Mouse (Mus musculus) heart, embryonic 15.5 days (tissue): ENCODE data around the gene Il7r. TPM values are rescaled to one million over a fixed set of nuclear protein-coding genes. Genes with fewer than 3 reads are reported as not detected.
"Not testable (repeated sequence)": the region's sequence is repeated elsewhere in the genome, so short reads cannot be mapped to it uniquely, and the experiment has no call there.

Source experiments
- ATAC-seq: fragments of 200-750 bp; cut with Nextera tagmentation; replicated peaks from 2 replicates; pipeline ENCODE4 v1.8.0; 2017; ENCODE audit warnings: low read depth, moderate TSS enrichment; ENCODE audit not compliant: insufficient number of reproducible peaks, insufficient read depth, low FRiP score
- H3K27ac ChIP-seq: fragments of 300-500 bp; sonication (generic); 2 replicates; pipeline ENCODE4 v1.5.1; 2015; ENCODE audit warnings: mild to moderate bottlenecking, inconsistent platforms
- H3K27me3 ChIP-seq: fragments of 300-500 bp; sonication (generic); 2 replicates; pipeline ENCODE4 v1.6.1; 2015; ENCODE audit warnings: inconsistent platforms
- H3K36me3 ChIP-seq: fragments of 300-500 bp; sonication (generic); 2 replicates; pipeline ENCODE4 v1.6.1; 2015; ENCODE audit warnings: mild to moderate bottlenecking, inconsistent platforms
- H3K4me1 ChIP-seq: fragments of 300-500 bp; sonication (generic); replicated peaks from 2 replicates; pipeline ENCODE4 v1.6.1; 2015; ENCODE audit warnings: inconsistent platforms
- H3K4me2 ChIP-seq: fragments of 300-500 bp; sonication (generic); 2 replicates; pipeline ENCODE4 v1.6.1; 2015; ENCODE audit warnings: inconsistent platforms, mild to moderate bottlenecking, moderate library complexity
- H3K4me3 ChIP-seq: fragments of 300-500 bp; sonication (generic); 2 replicates; pipeline ENCODE4 v1.5.1; 2015; ENCODE audit warnings: mild to moderate bottlenecking, inconsistent platforms
- H3K9ac ChIP-seq: fragments of 300-500 bp; sonication (generic); 2 replicates; pipeline ENCODE4 v1.6.1; 2015; ENCODE audit warnings: mild to moderate bottlenecking, inconsistent platforms
- H3K9me3 ChIP-seq: fragments of 300-500 bp; sonication (generic); replicated peaks from 2 replicates; pipeline ENCODE4 v1.6.1; 2016; ENCODE audit warnings: inconsistent platforms
- WGBS: fragments of 180-500 bp; shearing (Covaris S2); methylation state at CpG from one replicate; pipeline ENCODE4 v1.1.7; 2015; ENCODE audit warnings: mixed read lengths; 5-methylcytosine and 5-hydroxymethylcytosine counted together
- polyA plus RNA-seq: library from polyadenylated mRNA; unstranded; fragments of >200 nt; fragmentation: Nextera tagmentation; extraction: Ambion mirVana; gene quantifications from 2 replicates; pipeline ENCODE4 v1.2.1, GENCODE M21; 2015

The Il7r gene
- 0.67 and 2.1 TPM in 2 replicates for polyA plus RNA-seq

GRCm38 (mm10) chr15:9530076-9530475 is at the start of gene Il7r:
TSS of gene Il7r (minus strand) at chr15:9530176.
- WGBS = 81% methylated on average over 4 of the region's 4 CpGs
- Histone ChIP-seq H3K27ac (no peak within 1 kb of the TSS), H3K36me3 (no peaks in the 10 kb centered on the region), H3K27me3 (no peaks in the 10 kb centered on the region), H3K4me1 (no peaks in the 10 kb centered on the region), H3K9me3 (no peaks in the 10 kb centered on the region), H3K4me3 (no peak within 1 kb of the TSS), H3K4me2 (no peak within 1 kb of the TSS), H3K9ac (no peak within 1 kb of the TSS)
- ATAC-seq = no peak

- WGBS = 75% methylated on average over 4 of the region's 4 CpGs
- Histone ChIP-seq H3K4me3 (no peak overlapping the region), H3K9ac (no peak overlapping the region), H3K4me2 (no peak overlapping the region), H3K4me1 (no peaks in the 10 kb centered on the region), H3K27me3 (no peaks in the 10 kb centered on the region), H3K9me3 (no peaks in the 10 kb centered on the region), H3K27ac (no peak overlapping the region), H3K36me3 (no peaks in the 10 kb centered on the region)
- no peak for ATAC-seq
These were observed 47.3 kb upstream of the Il7r start for GRCm38 (mm10) chr15:9577303-9577702.

- Histone ChIP-seq H3K9ac (no peak overlapping the region), H3K4me2 (no peak overlapping the region), H3K36me3 (no peaks in the 10 kb centered on the region), H3K4me1 (no peaks in the 10 kb centered on the region), H3K27ac (no peak overlapping the region), H3K9me3 (no peaks in the 10 kb centered on the region), H3K27me3 (no peaks in the 10 kb centered on the region), H3K4me3 (no peak overlapping the region)
- WGBS = 74% methylated on average over 5 of the region's 5 CpGs
- no peak for ATAC-seq
These were observed 44.8 kb upstream of the Il7r start for GRCm38 (mm10) chr15:9574796-9575195.

- Histone ChIP-seq H3K4me2 (no peak overlapping the region), H3K4me3 (no peak overlapping the region), H3K9ac (no peak overlapping the region), H3K36me3 (no peaks in the 10 kb centered on the region), H3K9me3 (no peaks in the 10 kb centered on the region), H3K4me1 (no peaks in the 10 kb centered on the region), H3K27me3 (no peaks in the 10 kb centered on the region), H3K27ac (no peak overlapping the region)
- no peak for ATAC-seq
- 63% methylated on average over 4 of the region's 4 CpGs for WGBS
These were observed 43.4 kb upstream of the Il7r start for GRCm38 (mm10) chr15:9573361-9573760.

GRCm38 (mm10) chr15:9572664-9573063 is 42.7 kb upstream of the Il7r start:
- Histone ChIP-seq H3K4me1 (no peaks in the 10 kb centered on the region), H3K9ac (no peak overlapping the region), H3K36me3 (no peaks in the 10 kb centered on the region), H3K27me3 (no peaks in the 10 kb centered on the region), H3K4me3 (no peak overlapping the region), H3K27ac (no peak overlapping the region), H3K9me3 (no peaks in the 10 kb centered on the region), H3K4me2 (no peak overlapping the region)
- 73% methylated on average over 7 of the region's 7 CpGs for WGBS
- ATAC-seq = no peak

GRCm38 (mm10) chr15:9571896-9572295 is 41.9 kb upstream of the Il7r start:
- no peak for ATAC-seq
- Histone ChIP-seq H3K9me3 (no peaks in the 10 kb centered on the region), H3K4me3 (no peak overlapping the region), H3K36me3 (no peaks in the 10 kb centered on the region), H3K27me3 (no peaks in the 10 kb centered on the region), H3K4me1 (no peaks in the 10 kb centered on the region), H3K9ac (no peak overlapping the region), H3K4me2 (no peak overlapping the region), H3K27ac (no peak overlapping the region)
- WGBS = 70% methylated on average over 2 of the region's 2 CpGs

- no peaks in the 10 kb centered on the region for H3K4me1 ChIP-seq
- H3K36me3 ChIP-seq = no peaks in the 10 kb centered on the region
- H3K27me3 ChIP-seq = no peaks in the 10 kb centered on the region
- no peak overlapping the region for H3K4me2 ChIP-seq
- no peak overlapping the region for H3K27ac ChIP-seq
- H3K9me3 ChIP-seq = no peaks in the 10 kb centered on the region
- WGBS = 79% methylated on average over 4 of the region's 4 CpGs
- H3K4me3 ChIP-seq = no peak overlapping the region
- H3K9ac ChIP-seq = no peak overlapping the region
- ATAC-seq = no peak
These were observed 37.3 kb upstream of the Il7r start for GRCm38 (mm10) chr15:9567316-9567715.

- Histone ChIP-seq H3K4me1 (no peaks in the 10 kb centered on the region), H3K27ac (no peak overlapping the region), H3K4me2 (no peak overlapping the region), H3K9me3 (no peaks in the 10 kb centered on the region), H3K9ac (no peak overlapping the region), H3K27me3 (no peaks in the 10 kb centered on the region), H3K36me3 (no peaks in the 10 kb centered on the region), H3K4me3 (no peak overlapping the region)
- WGBS = 73% methylated on average over 6 of the region's 6 CpGs
- ATAC-seq = no peak
These were observed 35.4 kb upstream of the Il7r start for GRCm38 (mm10) chr15:9565396-9565795.

- Histone ChIP-seq H3K4me3 (no peak overlapping the region), H3K9ac (no peak overlapping the region), H3K36me3 (no peaks in the 10 kb centered on the region), H3K27ac (no peak overlapping the region), H3K4me1 (no peaks in the 10 kb centered on the region), H3K27me3 (no peaks in the 10 kb centered on the region), H3K4me2 (no peak overlapping the region), H3K9me3 (no peaks in the 10 kb centered on the region)
- WGBS = 62% methylated on average over 3 of the region's 3 CpGs
- no peak for ATAC-seq
These were observed 34.2 kb upstream of the Il7r start for GRCm38 (mm10) chr15:9564156-9564555.

- not testable (repeated sequence) for H3K27ac ChIP-seq, H3K4me2 ChIP-seq, H3K9ac ChIP-seq, ATAC-seq, H3K4me1 ChIP-seq, H3K4me3 ChIP-seq, H3K36me3 ChIP-seq, H3K27me3 ChIP-seq, H3K9me3 ChIP-seq
- WGBS = 89% methylated on average over 15 of the region's 15 CpGs
These were observed 27.3 kb upstream of the Il7r start for GRCm38 (mm10) chr15:9557264-9557663.

- no peak for ATAC-seq
- WGBS = 74% methylated on average over 2 of the region's 2 CpGs
- Histone ChIP-seq H3K27me3 (no peaks in the 10 kb centered on the region), H3K36me3 (no peaks in the 10 kb centered on the region), H3K9me3 (no peaks in the 10 kb centered on the region), H3K4me3 (no peak overlapping the region), H3K27ac (no peak overlapping the region), H3K9ac (no peak overlapping the region), H3K4me2 (no peak overlapping the region), H3K4me1 (no peaks in the 10 kb centered on the region)
These were observed 19.0 kb upstream of the Il7r start for GRCm38 (mm10) chr15:9548951-9549350.

- Histone ChIP-seq H3K4me1 (no peaks in the 10 kb centered on the region), H3K9ac (no peak overlapping the region), H3K36me3 (no peaks in the 10 kb centered on the region), H3K27me3 (no peaks in the 10 kb centered on the region), H3K4me2 (no peak overlapping the region), H3K9me3 (no peaks in the 10 kb centered on the region), H3K4me3 (no peak overlapping the region), H3K27ac (no peak overlapping the region)
- WGBS = 38% methylated on average over 1 of the region's 1 CpGs
- ATAC-seq = no peak
These were observed 5.2 kb upstream of the Il7r start for GRCm38 (mm10) chr15:9535200-9535599.
